Mouse (Mus musculus): Measurements from ENCODE around the gene Pom121l12. TPM values are rescaled to one million over a fixed set of nuclear protein-coding genes. Genes with fewer than 3 reads are reported as not detected.

Gene Pom121l12
- total RNA-seq (2014; fragmentation: Nextera tagmentation), result not detected in 2 replicates
- total RNA-seq (2017), result not detected in 2 replicates
- polyA plus RNA-seq (2012), result not detected in 2 replicates

- no peak for TF ChIP-seq TAL1 (conservative IDR thresholded peaks at IDR 0.05; ENCODE audit: low read depth, low read length)
- TF ChIP-seq POLR2AphosphoS5 (IDR thresholded peaks at IDR 0.05; ENCODE audit: insufficient replicate concordance, low read depth, low read length), result no peak
- no peak for TF ChIP-seq GATA2 (IDR thresholded peaks at IDR 0.05; ENCODE audit: borderline replicate concordance, low read depth, low read length)
- no peak for TF ChIP-seq CTCF (IDR thresholded peaks at IDR 0.05; ENCODE audit: low read depth, low read length)
- TF ChIP-seq GATA1 (IDR thresholded peaks at IDR 0.05; ENCODE audit: borderline replicate concordance, low read length), result no peak
- H3K9me3 ChIP-seq (replicated peaks), result no peaks in the 10 kb centered on the region
- H3K36me3 ChIP-seq (replicated peaks), result no peaks in the 10 kb centered on the region
- no peak for ATAC-seq (ENCODE audit: extremely low read depth, insufficient number of reproducible peaks, low FRiP score, poor library complexity, severe bottlenecking)
- DNase-seq (ENCODE audit: low spot score), result no peak
- no peak within 1 kb of the TSS for H3K4me3 ChIP-seq (ENCODE audit: low read depth, low read length)
- no peaks in the 10 kb centered on the region for H3K4me1 ChIP-seq (ENCODE audit: insufficient read depth, low read depth, low read length)
- no peaks in the 10 kb centered on the region for H3K27me3 ChIP-seq (ENCODE audit: insufficient read depth, low read length)
Observed at GRCm38 (mm10) chr11:14598976-14599375, at the start of gene Pom121l12. Gene Pom121l12, plus strand, starts transcription at chr11:14599276.

GRCm38 (mm10) chr11:14611859-14612258 is 12.8 kb downstream of the Pom121l12 start:
- DNase-seq (ENCODE audit: low spot score), result no peak
- no peaks in the 10 kb centered on the region for H3K27me3 ChIP-seq (ENCODE audit: insufficient read depth, low read length)
- no peak for ATAC-seq (ENCODE audit: extremely low read depth, insufficient number of reproducible peaks, low FRiP score, poor library complexity, severe bottlenecking)

More at GRCm38 (mm10) chr11:14611859-14612258, 12.8 kb downstream of the Pom121l12 start:
- H3K9me3 ChIP-seq (replicated peaks), result no peaks in the 10 kb centered on the region
- no peaks in the 10 kb centered on the region for H3K4me1 ChIP-seq (ENCODE audit: insufficient read depth, low read depth, low read length)
- no peaks in the 10 kb centered on the region for H3K36me3 ChIP-seq (replicated peaks)
- TF ChIP-seq GATA2 (IDR thresholded peaks at IDR 0.05; ENCODE audit: borderline replicate concordance, low read depth, low read length) (no peak), CTCF (IDR thresholded peaks at IDR 0.05; ENCODE audit: low read depth, low read length) (no peak), TAL1 (conservative IDR thresholded peaks at IDR 0.05; ENCODE audit: low read depth, low read length) (no peak), POLR2AphosphoS5 (IDR thresholded peaks at IDR 0.05; ENCODE audit: insufficient replicate concordance, low read depth, low read length) (no peak), GATA1 (IDR thresholded peaks at IDR 0.05; ENCODE audit: borderline replicate concordance, low read length) (no peak)
- no peak overlapping the region for H3K4me3 ChIP-seq (ENCODE audit: low read depth, low read length)

All from G1E (cell line).